Mouse (Mus musculus) liver, adult 2 months (tissue): ENCODE measurements at regions not wholly inside any gene's neighbourhood (a gene's known extent, or its start where the extent isn't known, plus 50 kb on each side); places are given as distances from the start of the nearest gene placed in this dataset.

Experiments used
- CTCF ChIP-seq: fragments of 200-500 bp; IDR thresholded peaks from 2 replicates; pipeline ENCODE4 v1.5.1; 2011; ENCODE audit warnings: low read depth, low read length, control low read depth
- POLR2A ChIP-seq: fragments of 200-500 bp; IDR thresholded peaks from 2 replicates; pipeline ENCODE4 v1.6.1; 2011; ENCODE audit warnings: low read length, control low read depth; ENCODE audit not compliant: insufficient read depth; ENCODE audit errors: extremely low read depth

- TF ChIP-seq CTCF (no peak), POLR2A (no peak)
Observed at GRCm38 (mm10) chr2:106499227-106499928, 193.7 kb upstream of the Mpped2 start.
